Mouse (Mus musculus): ENCODE results near the gene Zfpm1. TPM values are rescaled to one million over a fixed set of nuclear protein-coding genes. Genes with fewer than 3 reads are reported as not detected.
A peak's percentile ranks its signal among the peaks of the same experiment; 100 is the strongest.

Gene Zfpm1
- polyA plus RNA-seq, 1 experiment from 2014 or later: 2.3 TPM

DNA sequence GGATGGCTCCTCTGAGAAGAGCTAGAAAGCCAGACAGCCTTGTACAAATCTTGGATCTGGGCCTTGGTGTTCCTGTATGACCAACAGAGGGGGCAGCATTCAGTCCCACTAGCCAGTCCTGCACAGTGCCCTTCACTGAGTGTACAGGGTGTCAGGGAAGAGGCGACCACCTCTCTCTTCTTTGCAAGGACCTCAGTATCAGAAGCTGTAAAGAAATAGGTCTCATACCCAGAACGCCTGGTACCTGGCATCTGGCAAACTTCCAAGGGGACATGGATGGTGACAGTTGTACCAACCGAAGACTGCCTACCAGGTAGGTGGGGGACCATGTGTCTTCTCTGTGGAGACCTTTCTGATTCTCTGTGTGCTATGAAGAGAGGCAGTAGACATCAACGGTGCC, 1.8 kb upstream of the Zfpm1 start:
- Histone ChIP-seq H3K9me3 (ENCODE audit: control insufficient read depth, low read length) (no peaks in the 10 kb centered on the region), H3K4me1 (ENCODE audit: control insufficient read depth, insufficient read depth, low read length) (peaks cover 24% of the 10 kb centered on the region), H3K36me3 (ENCODE audit: control insufficient read depth, insufficient read depth, low read length) (no peaks in the 10 kb centered on the region), H3K27ac (replicated peaks; ENCODE audit: low read depth, low read length) (no peak overlapping the region), H3K4me2 (ENCODE audit: low read length) (no peak overlapping the region), H3K4me3 (replicated peaks; ENCODE audit: low read depth, low read length) (no peak overlapping the region), H3K27me3 (ENCODE audit: control insufficient read depth, insufficient read depth, low read length) (0 out of 2 replicates have a peak, but pooled peaks cover 4% of the 10 kb centered on the region), H3K9ac (replicated peaks; ENCODE audit: low read length) (no peak overlapping the region)
- DNase-seq (no peak), ATAC-seq (ENCODE audit: low FRiP score, low TSS enrichment) (no peak)
- 88% methylated on average over 4 of the region's 4 CpGs for WGBS

DNA sequence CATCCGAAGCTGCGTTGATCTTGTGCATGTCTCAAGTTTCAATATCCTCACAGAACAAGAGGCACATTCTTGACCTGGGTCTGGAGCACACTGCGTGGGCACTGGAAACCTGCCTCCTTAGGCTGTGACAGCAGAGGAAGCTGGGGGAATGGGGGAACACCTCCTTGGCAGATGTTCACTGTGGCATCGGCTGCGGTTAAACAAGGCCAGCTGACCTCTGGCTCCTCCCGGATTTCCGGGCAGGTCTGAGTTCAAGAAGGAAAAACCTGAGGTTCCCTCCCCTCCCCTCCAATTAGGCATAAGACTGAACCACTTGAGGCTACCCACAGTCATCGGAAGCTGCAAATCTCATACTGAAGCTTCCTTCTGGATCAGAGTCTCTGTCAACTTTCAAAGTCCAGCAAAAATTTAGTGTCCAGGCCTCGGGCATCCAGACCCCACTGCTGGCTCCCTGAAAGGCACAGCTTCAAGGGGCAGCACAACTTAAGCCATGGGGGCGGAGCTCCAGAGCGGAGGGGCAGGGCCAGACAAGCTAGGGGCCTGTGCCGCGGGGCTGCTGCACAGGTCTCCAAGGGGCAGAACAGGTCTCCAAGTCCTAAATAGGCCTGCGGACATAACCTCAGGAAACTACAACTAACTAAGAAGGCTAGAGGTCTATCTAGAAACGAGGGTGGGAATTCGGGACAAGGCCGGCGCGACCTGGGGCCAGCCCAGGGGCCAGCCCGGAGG, 1.2 kb upstream of the Zfpm1 start:
- DNase-seq: no peak
- Histone ChIP-seq H3K4me2 (ENCODE audit: low read length) (peak overlapping the region; percentile 98), H3K4me1 (ENCODE audit: control insufficient read depth, insufficient read depth, low read length) (peaks cover 26% of the 10 kb centered on the region), H3K9me3 (ENCODE audit: control insufficient read depth, low read length) (no peaks in the 10 kb centered on the region), H3K27ac (replicated peaks; ENCODE audit: low read depth, low read length) (no peak overlapping the region), H3K4me3 (replicated peaks; ENCODE audit: low read depth, low read length) (peak overlapping the region; percentile 59), H3K9ac (replicated peaks; ENCODE audit: low read length) (no peak overlapping the region), H3K36me3 (ENCODE audit: control insufficient read depth, insufficient read depth, low read length) (no peaks in the 10 kb centered on the region), H3K27me3 (ENCODE audit: control insufficient read depth, insufficient read depth, low read length) (0 out of 2 replicates have a peak, but pooled peaks cover 4% of the 10 kb centered on the region)
- 14% methylated on average over 20 of the region's 20 CpGs for WGBS
- peak; percentile 11; the same call in 1 of the 2 replicates for ATAC-seq (ENCODE audit: low FRiP score, low TSS enrichment)

DNA sequence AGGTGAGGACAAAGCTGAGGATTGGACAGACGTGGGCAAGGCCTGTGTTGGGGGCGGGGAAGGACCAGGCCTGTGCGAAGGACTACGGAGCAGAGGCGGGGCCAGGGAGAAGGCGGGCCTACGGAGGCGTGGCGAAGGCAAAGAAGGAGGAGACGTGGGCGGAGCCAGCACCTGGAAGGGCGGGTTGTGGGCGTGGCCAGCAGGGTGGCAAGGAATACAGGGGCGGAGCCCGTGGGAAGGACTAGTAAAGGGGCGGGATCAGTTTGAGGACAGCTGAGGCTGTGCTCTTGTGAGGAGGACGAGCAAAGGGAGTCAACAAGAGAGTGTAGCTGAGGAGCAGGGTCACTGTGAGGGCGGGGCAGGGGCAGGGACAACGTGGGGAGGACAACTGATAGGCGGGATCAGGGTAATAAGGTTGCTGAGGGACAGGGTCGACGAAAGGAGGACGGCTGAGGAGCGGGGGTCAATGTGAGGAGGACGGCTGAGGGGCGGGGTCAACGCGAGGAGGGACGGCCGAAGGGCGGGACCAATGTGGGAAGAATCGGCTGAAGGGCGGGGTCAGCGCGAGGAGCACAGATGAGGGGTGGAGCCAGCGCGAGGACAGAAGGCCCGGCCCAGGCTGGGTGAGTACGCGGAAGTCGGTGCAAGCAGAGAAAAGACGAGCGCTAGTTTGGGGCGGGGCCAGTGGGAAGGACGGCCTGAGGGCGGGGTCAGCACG, 465 bp upstream of the Zfpm1 start:
- H3K9ac ChIP-seq (replicated peaks; ENCODE audit: low read length): peak overlapping the region; percentile 71
- peaks cover 27% of the 10 kb centered on the region for H3K4me1 ChIP-seq (ENCODE audit: control insufficient read depth, insufficient read depth, low read length)
- 0 out of 2 replicates have a peak, but pooled peaks cover 4% of the 10 kb centered on the region for H3K27me3 ChIP-seq (ENCODE audit: control insufficient read depth, insufficient read depth, low read length)
- H3K4me3 ChIP-seq (replicated peaks; ENCODE audit: low read depth, low read length): peak overlapping the region; percentile 59
- under 1% methylated on average over 46 of the region's 47 CpGs for WGBS
- peak overlapping the region; percentile 61 for H3K27ac ChIP-seq (replicated peaks; ENCODE audit: low read depth, low read length)
- peak overlapping the region; percentile 98 for H3K4me2 ChIP-seq (ENCODE audit: low read length)
- peak; percentile 89 for ATAC-seq (ENCODE audit: low FRiP score, low TSS enrichment)
- DNase-seq: peak; percentile 97
- H3K9me3 ChIP-seq (ENCODE audit: control insufficient read depth, low read length): no peaks in the 10 kb centered on the region
- H3K36me3 ChIP-seq (ENCODE audit: control insufficient read depth, insufficient read depth, low read length): no peaks in the 10 kb centered on the region

DNA sequence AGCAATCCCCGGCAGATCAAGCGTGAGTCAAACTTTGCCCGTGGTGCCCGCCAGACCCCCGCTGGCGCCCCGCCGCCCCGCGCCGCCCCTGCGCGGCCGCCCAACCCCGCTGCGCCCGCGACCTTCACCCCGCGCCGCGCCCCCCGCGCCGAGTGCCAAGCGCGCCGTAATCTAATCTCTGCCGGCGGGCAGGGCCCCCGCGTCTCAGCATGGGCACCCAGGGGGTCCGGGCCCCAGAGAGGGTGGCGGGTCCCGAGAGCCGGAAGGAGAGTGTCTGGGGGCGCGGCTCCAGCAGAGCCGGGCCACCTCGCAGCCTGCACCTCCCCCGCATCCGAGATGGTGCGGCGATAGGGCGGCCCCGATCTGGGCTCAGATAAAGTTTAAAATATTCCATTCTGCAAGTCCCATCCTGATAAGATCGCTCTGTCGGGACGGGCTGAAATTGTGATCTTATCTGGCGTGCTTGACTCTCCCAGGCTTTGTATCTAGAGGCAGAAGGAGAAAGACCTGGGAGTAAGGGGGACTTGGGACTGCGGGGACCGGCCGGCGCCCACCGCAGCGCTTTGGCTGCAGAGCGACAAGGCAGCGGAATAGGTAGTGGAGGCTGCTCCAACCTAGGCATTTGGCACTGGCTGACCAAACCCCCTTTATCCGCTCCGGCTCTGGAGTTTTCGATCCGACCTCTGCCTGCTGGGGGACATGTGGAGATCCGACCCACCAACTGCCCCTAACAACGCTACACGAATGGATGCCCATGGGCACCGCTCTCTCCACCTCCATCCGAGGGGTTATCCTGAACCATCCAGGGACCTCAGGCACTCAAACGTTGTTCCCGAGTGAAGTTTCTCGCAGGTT, 787 bp downstream of the Zfpm1 start:
- DNase-seq: peak; percentile 42
- no peaks in the 10 kb centered on the region for H3K36me3 ChIP-seq (ENCODE audit: control insufficient read depth, insufficient read depth, low read length)
- H3K9ac ChIP-seq (replicated peaks; ENCODE audit: low read length): peak overlapping the region; percentile 71
- peak overlapping the region; percentile 98 for H3K4me2 ChIP-seq (ENCODE audit: low read length)
- peak overlapping the region; percentile 61 for H3K27ac ChIP-seq (replicated peaks; ENCODE audit: low read depth, low read length)
- under 1% methylated on average over 70 of the region's 70 CpGs for whole genome bisulfite sequencing
- peaks cover 32% of the 10 kb centered on the region for H3K4me1 ChIP-seq (ENCODE audit: control insufficient read depth, insufficient read depth, low read length)
- H3K27me3 ChIP-seq (ENCODE audit: control insufficient read depth, insufficient read depth, low read length): 0 out of 2 replicates have a peak, but pooled peaks cover 4% of the 10 kb centered on the region
- no peaks in the 10 kb centered on the region for H3K9me3 ChIP-seq (ENCODE audit: control insufficient read depth, low read length)
- no peak for ATAC-seq (ENCODE audit: low FRiP score, low TSS enrichment)
- H3K4me3 ChIP-seq (replicated peaks; ENCODE audit: low read depth, low read length): peak overlapping the region; percentile 59

DNA sequence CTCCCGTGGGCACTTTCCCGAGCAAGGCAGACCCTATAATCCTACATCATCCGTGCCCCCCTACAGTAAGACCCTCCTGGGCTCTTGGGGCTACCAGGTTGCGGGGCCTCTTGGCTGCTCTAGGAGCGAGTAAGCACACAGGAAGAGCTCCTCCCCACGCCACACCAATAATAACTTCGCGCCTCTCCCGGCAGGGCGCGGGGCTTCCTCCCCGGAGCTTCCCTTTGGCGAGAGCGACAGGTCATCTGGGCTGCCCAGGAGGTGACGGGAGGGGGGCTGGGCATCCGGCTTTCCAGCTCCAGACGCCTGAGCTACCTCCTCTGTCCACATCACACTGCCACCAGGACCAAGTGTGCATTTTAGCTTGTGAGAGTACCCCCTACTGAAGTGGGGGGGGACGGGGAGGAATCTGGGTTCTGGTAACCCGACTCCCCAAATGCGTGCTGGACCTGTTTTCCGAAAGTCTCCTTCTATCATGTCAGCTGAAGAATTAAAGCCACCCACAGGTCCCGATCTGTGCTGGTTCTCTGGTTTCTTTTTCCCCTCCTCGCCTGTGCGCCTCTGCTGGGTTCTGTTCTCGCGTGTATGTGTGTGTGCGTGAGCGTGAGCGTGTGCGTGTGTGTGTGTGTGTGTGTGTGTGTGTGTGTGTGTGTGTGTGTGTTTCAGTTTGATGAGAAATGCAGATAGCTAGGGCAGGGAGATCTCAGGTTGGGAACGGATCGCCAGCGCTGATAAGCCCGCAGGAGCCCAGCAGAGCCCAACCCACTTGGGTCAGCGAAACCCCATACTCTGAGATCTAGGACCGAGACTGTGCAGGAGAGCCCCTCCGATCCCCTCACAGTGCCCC, 1.6 kb downstream of the Zfpm1 start:
- DNase-seq: peak; percentile 59
- peak overlapping the region; percentile 65 for H3K27ac ChIP-seq (replicated peaks; ENCODE audit: low read depth, low read length)
- H3K4me3 ChIP-seq (replicated peaks; ENCODE audit: low read depth, low read length): peak overlapping the region; percentile 59
- ATAC-seq (ENCODE audit: low FRiP score, low TSS enrichment): no peak
- H3K27me3 ChIP-seq (ENCODE audit: control insufficient read depth, insufficient read depth, low read length): 0 out of 2 replicates have a peak, but pooled peaks cover 4% of the 10 kb centered on the region
- H3K36me3 ChIP-seq (ENCODE audit: control insufficient read depth, insufficient read depth, low read length): no peaks in the 10 kb centered on the region
- peaks cover 35% of the 10 kb centered on the region for H3K4me1 ChIP-seq (ENCODE audit: control insufficient read depth, insufficient read depth, low read length)
- peak overlapping the region; percentile 71 for H3K9ac ChIP-seq (replicated peaks; ENCODE audit: low read length)
- no peaks in the 10 kb centered on the region for H3K9me3 ChIP-seq (ENCODE audit: control insufficient read depth, low read length)
- WGBS: under 1% methylated on average over 37 of the region's 37 CpGs
- H3K4me2 ChIP-seq (ENCODE audit: low read length): peak overlapping the region; percentile 98

DNA sequence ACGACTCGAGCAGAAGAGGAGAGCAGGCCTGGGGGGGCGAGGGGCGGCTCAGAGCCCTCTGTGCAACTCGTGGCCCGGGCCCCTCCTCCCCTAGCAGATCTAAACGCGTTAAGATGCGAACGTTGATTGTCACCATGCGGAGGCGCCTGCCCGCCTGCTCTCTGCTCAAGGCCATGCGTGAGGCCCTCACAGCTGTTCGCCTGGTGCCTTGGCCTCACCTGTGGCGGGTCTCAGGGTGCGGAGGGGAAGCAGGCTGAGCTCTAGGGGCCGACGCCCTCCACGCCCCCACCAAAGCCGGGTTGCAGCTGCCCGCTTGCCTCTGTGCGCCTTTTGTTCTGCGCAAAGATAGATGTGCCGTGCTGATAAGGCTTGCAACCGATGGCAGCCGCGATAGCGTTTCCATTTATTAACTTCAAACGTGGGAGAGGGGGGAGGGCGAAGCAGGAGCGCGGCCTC, 2.3 kb downstream of the Zfpm1 start:
- ATAC-seq (ENCODE audit: low FRiP score, low TSS enrichment): no peak
- under 1% methylated on average over 33 of the region's 33 CpGs for WGBS
- peak overlapping the region; percentile 98 for H3K4me2 ChIP-seq (ENCODE audit: low read length)
- 0 out of 2 replicates have a peak, but pooled peaks cover 4% of the 10 kb centered on the region for H3K27me3 ChIP-seq (ENCODE audit: control insufficient read depth, insufficient read depth, low read length)
- H3K9ac ChIP-seq (replicated peaks; ENCODE audit: low read length): peak overlapping the region; percentile 71; the same call in 1 of the 2 replicates
- peak overlapping the region; percentile 65 for H3K27ac ChIP-seq (replicated peaks; ENCODE audit: low read depth, low read length)
- no peaks in the 10 kb centered on the region for H3K9me3 ChIP-seq (ENCODE audit: control insufficient read depth, low read length)
- peak; percentile 75 for DNase-seq
- no peaks in the 10 kb centered on the region for H3K36me3 ChIP-seq (ENCODE audit: control insufficient read depth, insufficient read depth, low read length)
- H3K4me1 ChIP-seq (ENCODE audit: control insufficient read depth, insufficient read depth, low read length): peaks cover 35% of the 10 kb centered on the region
- peak overlapping the region; percentile 59 for H3K4me3 ChIP-seq (replicated peaks; ENCODE audit: low read depth, low read length)

DNA sequence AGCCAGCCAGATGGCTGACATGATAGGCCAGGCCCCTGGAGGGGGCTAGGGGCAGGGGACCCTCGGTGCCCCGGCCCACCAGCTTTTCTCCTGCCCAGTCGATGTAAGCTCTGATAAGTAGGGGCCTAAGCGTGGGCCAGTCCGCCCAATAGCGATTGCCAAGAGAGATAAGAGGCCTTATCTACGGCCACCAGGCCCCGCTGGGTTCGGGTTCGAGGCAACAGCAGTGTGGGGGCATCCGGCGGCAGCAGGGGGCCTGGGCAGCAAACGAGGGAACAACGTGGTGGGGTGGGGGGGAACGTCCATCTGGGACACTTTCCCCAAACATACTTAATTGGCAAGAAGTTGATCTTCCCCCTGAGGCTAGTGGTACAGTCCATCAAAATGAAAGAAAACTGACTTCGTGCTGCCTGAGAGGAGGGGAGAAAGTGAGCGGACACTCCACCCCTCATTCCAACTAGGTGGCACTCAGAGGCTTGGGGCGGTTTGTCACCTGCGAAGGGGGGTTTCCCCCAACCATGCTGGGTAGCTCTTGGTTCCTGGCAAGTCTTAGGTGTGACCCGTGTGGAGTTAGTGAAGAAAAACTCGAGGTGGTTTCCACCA, 2.8 kb downstream of the Zfpm1 start:
- DNase-seq (peak; percentile 44), ATAC-seq (ENCODE audit: low FRiP score, low TSS enrichment) (no peak)
- Histone ChIP-seq H3K9me3 (ENCODE audit: control insufficient read depth, low read length) (no peaks in the 10 kb centered on the region), H3K9ac (replicated peaks; ENCODE audit: low read length) (peak overlapping the region; percentile 71; the same call in 1 of the 2 replicates), H3K4me2 (ENCODE audit: low read length) (peak overlapping the region; percentile 98), H3K4me1 (ENCODE audit: control insufficient read depth, insufficient read depth, low read length) (peaks cover 35% of the 10 kb centered on the region), H3K27me3 (ENCODE audit: control insufficient read depth, insufficient read depth, low read length) (0 out of 2 replicates have a peak, but pooled peaks cover 4% of the 10 kb centered on the region), H3K4me3 (replicated peaks; ENCODE audit: low read depth, low read length) (peak overlapping the region; percentile 59), H3K36me3 (ENCODE audit: control insufficient read depth, insufficient read depth, low read length) (no peaks in the 10 kb centered on the region), H3K27ac (replicated peaks; ENCODE audit: low read depth, low read length) (peak overlapping the region; percentile 65; the same call in 1 of the 2 replicates)
- 3% methylated on average over 21 of the region's 21 CpGs for WGBS

All from midbrain, embryonic 14.5 days (tissue).